Mouse (Mus musculus) brown adipose tissue, adult 24 weeks (tissue): ENCODE results near the gene Dpp4. TPM values are rescaled to one million over a fixed set of nuclear protein-coding genes. Genes with fewer than 3 reads are reported as not detected.

Source experiments
- H3K27ac ChIP-seq: fragments of 200-500 bp; replicated peaks from 2 replicates; pipeline ENCODE4 v1.5.1; 2012; ENCODE audit warnings: low read depth, mild to moderate bottlenecking, low read length
- H3K4me1 ChIP-seq: fragments of 200-500 bp; 2 replicates; pipeline ENCODE4 v1.6.1; 2012; ENCODE audit warnings: low read length, mixed read lengths; ENCODE audit not compliant: control insufficient read depth, insufficient read depth, insufficient read length
- H3K4me3 ChIP-seq: fragments of 200-500 bp; 2 replicates; pipeline ENCODE4 v1.5.1; 2012; ENCODE audit warnings: low read depth, mild to moderate bottlenecking, low read length, moderate library complexity; ENCODE audit not compliant: insufficient read depth
- polyA plus RNA-seq: library from polyadenylated mRNA; stranded (reverse); fragments of >200 nt; gene quantifications from 2 replicates; pipeline ENCODE4 v1.2.4, GENCODE M21; 2012; ENCODE audit not compliant: missing spikeins, insufficient read depth, insufficient read length

Dpp4 gene
- 2.0 and 4.7 TPM in 2 replicates for polyA plus RNA-seq

DNA sequence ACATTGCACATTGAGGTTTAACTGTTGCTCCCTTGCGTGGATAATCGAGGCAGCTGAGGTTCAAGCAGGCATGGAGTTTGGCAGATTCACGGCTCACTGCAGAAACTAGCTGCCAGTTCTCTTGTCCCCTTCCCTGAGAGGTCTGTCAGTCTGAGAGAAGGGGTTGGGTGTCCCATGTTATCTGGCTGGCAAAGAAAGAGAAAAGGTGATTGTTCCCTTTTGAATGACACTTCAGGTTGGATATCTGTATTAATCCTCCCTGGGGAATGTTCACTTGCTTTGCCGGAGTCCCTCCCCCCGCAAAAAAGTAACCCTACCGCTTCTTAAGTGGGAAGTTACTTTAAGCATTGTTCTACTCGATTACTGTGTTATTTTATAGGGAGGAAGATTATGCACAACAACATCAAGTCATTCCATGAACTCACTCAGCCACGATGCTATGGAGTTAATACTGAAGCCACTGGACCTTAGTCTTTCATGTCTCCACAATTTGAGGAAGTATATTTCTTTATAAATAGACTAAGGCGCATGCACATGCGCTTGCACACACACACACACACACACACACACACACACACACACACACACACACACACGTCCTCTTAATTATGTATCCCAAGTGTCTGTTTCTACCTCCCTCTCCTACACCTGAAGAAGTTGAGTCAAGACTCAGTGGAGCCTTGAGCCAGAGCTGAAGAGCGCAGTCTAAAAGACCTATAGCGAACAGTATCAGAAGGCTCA, at the start of gene Dpp4:
TSS of gene Dpp4 (minus strand) at position 151 of the 741 bp plus-strand sequence.
- H3K27ac ChIP-seq: no peak within 1 kb of the TSS
- peak within 1 kb of the TSS; percentile 37 for H3K4me3 ChIP-seq
- peaks cover 3% of the 10 kb centered on the region; the same call in 1 of the 2 replicates for H3K4me1 ChIP-seq

DNA sequence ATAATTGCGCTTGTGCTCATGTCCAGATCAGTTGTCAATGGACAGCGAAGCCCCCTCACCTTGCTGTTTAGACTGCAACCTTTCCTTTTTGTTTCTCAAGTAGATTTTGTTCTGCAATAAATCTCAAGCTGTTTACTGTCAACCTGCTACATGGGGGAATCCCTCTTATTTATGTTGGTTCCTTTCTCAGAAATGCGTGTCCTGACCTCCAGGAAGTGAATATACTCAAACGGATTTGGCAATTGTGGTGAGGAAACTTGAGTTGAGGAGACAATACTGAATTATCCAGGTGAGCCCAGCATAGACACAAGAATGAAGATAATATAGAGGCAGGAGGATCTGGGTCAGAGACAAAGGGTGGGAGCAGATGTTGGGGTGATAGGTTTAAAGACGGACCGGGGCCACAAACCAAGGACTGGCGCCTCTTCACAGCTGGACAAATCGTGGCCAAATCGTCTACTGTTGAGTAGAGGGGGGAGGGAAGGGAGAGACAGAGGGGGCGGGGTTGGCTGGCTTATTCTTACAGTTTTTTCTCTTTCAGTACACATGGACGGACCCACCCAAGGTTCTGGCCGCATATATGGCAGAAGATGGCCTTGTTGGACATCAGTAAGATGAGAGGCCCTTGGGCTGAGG, 48.9 kb upstream of the Dpp4 start:
- Histone ChIP-seq H3K27ac (no peak overlapping the region), H3K4me3 (no peak overlapping the region), H3K4me1 (no peaks in the 10 kb centered on the region; the same call in 1 of the 2 replicates)

DNA sequence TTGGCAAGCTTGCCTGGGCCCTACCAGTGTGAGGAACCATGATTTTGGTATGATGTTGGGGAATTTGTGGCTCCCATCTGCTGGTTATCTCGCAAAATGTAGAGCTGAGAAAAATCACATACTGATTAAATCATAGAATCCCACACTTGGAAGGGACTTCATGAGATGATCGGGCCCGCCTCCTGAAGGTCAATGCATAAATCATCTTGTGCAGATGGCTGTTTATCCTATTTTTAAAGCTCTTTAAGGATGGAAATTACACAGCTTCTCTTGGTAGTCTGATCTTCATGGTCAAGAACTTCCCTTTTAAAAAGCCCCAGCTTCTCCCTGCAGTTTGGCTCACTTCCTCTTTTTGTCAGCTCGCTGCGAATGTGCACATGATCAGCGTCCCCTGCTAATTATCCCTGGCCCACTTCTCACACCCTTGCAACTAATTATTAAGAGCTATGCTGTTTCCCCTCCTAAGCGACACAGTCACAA, 48.2 kb upstream of the Dpp4 start:
- no peak overlapping the region for H3K27ac ChIP-seq
- no peak overlapping the region for H3K4me3 ChIP-seq
- no peaks in the 10 kb centered on the region; the same call in 1 of the 2 replicates for H3K4me1 ChIP-seq

DNA sequence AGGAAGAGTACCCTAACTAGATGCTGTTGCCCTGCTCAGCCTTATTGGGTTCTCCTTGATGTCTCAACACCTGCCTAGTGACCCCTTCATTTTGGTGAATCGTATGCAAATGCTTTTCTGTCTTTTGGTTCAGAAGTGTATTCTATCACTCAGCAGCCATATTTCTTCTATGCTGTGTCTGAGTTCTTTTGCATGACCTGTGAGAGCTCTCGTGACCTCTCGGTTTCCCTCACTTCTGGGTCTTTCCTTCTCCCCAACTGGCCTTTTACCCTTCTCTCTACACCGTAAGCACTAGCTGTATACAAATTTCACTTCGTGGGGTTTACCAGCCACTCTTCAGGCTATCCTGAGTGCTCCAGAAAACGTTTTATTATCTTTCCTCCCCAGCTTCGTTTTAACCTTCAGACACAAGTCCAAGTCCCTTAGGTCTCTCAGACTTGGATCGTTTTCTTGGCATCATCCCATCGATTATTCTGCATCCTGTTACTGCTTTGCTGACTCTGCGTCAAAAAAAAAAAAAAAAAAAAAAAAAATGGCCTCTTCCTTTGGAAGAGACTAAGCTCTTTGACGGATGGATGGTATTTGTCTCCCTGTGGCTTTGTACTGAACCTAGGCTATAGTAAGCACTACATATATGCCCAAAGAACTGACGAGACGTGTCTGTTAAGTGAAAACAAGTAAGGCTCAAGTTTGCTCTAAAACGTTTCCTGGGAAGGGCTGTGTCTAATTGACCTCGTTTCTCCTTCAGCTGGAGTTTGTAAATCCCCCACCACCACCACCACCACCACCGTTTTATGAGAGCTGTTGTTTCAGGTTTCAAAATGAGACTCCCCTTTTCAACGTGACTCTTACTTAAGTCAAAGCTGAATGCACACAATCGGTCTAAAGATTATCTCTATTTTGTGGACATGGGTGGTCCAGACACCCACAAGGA, 47.5 kb upstream of the Dpp4 start:
- Histone ChIP-seq H3K4me1 (no peaks in the 10 kb centered on the region; the same call in 1 of the 2 replicates), H3K27ac (no peak overlapping the region), H3K4me3 (no peak overlapping the region)

DNA sequence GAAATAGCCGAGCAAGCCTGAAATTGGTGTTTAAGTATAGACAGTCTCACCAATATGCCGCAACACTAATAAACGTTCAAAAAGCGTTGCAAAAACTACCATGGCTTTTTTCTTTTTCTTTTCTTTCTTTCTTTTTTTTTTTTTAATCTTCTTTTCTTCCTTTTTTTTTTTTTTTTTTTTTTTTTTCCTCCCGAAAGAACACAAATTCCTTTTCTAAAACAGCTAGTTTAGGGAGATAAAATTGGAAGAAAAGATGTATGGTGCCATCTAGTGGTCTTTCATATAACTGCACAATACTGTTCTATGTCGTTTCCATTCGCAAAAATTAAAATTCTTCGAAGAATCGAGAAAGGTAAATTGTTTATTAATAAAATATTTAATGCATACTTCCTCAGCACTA, 46.0 kb upstream of the Dpp4 start:
- H3K27ac ChIP-seq: no peak overlapping the region
- no peaks in the 10 kb centered on the region; the same call in 1 of the 2 replicates for H3K4me1 ChIP-seq
- H3K4me3 ChIP-seq: no peak overlapping the region

DNA sequence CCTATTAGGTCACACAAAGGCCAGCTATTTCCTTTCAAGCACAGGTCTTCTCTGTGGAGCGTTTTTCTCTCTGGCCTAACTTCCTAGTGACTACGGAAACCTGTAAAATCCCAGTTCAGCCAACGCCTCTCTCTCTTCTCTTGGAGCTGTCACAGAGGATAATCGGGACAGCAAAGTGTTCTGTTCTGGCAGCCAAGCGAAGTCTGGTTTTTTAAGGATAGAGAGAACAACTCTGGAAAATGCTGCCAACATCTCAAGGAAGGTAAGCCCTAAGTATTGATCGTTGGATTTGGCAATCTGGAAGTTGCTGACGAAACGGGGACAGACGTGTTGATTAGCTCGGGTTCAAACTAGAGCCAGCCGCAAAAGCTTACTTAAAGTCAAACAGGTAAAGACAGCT, 43.0 kb upstream of the Dpp4 start:
- Histone ChIP-seq H3K4me1 (no peaks in the 10 kb centered on the region; the same call in 1 of the 2 replicates), H3K4me3 (no peak overlapping the region), H3K27ac (no peak overlapping the region)

DNA sequence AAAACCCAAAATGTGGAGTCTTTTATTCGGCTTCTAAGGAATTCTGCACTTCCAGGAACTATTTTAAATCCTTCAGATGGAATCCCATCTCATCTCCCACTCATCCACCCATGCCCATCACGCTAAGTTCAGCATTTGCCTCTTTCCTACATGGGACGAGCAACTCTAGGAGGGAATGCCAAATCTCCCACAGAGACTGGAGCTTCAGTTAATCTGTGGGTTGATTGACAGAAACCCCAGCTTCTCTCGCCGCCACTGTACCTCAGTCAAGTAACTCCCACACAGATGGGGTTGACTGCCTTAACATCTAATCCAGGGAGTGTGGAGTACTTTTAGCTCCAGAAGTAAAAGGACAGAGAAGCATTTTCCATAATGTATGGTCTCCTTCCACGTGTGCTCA, 42.0 kb upstream of the Dpp4 start:
- H3K4me3 ChIP-seq: no peak overlapping the region
- H3K4me1 ChIP-seq: no peaks in the 10 kb centered on the region
- H3K27ac ChIP-seq: no peak overlapping the region

DNA sequence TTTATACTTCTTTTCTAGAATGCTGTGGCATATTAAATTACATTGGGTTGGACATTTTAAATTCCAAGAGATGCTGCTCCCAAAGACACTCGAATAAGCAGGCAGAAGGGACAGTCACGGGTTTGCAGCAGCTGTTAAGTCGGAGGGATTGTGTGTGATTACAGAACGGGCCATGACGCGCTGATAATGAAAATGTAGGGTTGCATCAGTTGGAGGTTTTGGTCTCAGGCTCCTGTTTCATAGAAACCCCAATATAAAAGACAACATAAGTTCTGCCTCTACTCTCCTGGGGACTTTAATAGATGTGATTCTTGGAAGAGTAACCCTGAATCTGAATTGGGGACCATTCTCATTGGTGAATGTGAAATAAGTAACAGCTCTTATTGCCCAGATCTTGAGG, 38.3 kb upstream of the Dpp4 start:
- Histone ChIP-seq H3K4me3 (no peak overlapping the region), H3K27ac (no peak overlapping the region), H3K4me1 (no peaks in the 10 kb centered on the region)

DNA sequence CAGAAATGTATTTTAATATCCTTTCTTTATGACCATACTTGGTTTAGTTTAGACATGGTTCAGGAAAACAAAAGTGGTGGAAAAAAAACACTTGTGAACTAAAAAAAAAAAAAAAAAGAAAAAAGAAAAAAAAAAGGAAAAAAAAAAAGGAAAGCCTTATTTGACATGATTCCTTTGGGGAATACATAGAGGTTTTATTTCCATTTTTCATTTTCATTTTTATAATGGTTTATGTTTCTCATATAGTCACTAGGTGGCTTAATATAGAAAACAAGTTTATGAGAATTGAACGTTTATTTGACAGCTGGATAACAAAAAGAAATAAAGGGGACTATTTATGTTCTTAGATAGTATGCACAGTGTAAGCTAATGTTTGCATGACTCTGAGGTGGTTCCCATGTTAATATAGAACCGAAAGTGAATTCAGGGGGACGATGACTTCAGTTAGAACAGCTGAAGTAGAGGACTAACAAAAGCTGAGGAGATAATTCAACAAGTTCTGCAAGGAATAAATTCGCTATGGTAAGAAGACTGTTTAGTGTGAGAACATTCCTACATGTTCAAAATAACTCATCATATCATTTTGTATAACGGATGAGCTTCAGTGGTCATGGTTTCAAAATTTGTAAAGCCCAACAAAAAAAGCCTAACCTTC, 37.8 kb upstream of the Dpp4 start:
- Histone ChIP-seq H3K27ac (no peak overlapping the region), H3K4me3 (no peak overlapping the region), H3K4me1 (no peaks in the 10 kb centered on the region)

DNA sequence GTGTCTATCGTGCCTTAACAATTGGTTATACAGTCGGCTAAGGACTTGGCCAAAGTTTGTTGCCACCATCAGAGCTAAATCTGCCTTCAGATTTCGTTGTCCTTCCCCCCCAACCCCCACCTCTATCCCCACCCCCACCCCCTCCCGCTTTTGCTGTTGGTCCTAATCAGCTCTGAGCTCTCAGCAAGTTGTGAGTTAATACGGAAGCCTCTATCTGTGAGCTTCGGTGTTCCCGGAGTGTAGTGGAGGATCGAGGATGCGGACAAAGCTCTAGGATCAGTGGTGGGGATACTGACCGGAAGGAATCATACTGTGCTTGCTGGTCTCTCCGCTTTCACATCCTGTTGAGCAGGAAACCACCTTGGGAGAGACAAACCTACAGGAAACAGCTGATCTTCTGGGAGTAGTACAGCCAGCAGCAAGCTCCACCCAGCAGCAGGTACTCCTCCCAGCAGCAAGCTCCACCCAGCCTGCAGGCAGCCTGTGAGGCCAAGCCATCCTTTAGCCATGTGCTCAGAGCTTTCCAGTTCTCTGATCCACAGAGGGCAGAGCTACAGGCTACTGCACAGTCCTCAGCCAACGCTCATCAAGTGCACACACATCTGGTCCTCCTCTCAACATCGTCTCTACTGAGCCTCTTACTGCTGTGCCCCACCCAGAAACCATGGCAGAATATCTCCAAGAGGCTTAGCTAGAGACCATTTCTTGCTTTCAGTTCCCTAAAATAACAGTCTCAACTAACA, 28.9 kb upstream of the Dpp4 start:
- peak overlapping the region; percentile 23; the same call in 1 of the 2 replicates for H3K4me3 ChIP-seq
- peaks cover 4% of the 10 kb centered on the region; the same call in 1 of the 2 replicates for H3K4me1 ChIP-seq
- no peak overlapping the region for H3K27ac ChIP-seq

DNA sequence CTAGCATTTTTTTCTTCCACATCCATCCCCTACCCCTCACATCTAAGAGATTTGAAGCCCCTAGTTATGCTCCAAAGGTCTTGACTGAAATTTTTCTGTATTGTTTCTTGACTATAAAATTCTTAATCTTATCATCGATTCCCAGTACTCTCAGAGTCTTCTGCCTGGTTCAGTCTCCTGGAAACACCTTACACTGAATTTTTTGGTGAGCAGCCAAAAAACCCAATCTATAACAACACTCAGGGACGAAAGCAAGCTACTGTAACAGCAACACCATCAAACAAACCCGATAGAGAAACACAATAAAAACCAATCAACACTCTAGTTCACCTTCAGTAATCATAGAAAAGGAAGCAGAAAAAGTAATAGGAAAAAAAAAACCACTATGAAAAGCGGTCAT, 28.1 kb upstream of the Dpp4 start:
- H3K4me3 ChIP-seq: no peak overlapping the region
- no peak overlapping the region for H3K27ac ChIP-seq
- peaks cover 4% of the 10 kb centered on the region; the same call in 1 of the 2 replicates for H3K4me1 ChIP-seq

DNA sequence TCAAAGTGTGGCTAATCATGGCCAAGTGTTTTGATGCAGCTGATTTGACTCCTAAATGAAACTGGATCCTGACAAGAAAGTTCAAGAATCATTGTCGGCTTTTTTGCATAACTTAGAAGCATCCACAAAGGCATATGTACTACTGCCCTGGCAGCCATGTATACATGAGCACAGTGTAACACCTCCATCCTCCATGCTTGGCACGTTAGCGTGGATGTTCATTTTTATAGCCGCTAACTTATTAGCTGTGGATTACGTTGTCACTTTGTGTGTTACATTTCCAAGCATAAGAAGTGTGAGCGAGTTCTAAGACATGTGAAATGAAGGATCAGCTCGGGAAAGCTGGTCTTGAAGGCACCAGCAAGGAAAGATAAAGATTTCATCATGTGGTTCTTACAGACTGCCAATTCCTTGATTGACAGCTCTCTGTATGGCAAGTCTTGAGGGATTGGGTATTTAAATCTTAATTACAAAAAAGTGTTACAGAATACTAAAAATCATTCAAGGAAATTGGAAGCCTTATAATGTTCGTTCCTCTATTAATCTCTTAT, 19.3 kb upstream of the Dpp4 start:
- Histone ChIP-seq H3K4me3 (no peak overlapping the region), H3K27ac (no peak overlapping the region), H3K4me1 (no peaks in the 10 kb centered on the region)

DNA sequence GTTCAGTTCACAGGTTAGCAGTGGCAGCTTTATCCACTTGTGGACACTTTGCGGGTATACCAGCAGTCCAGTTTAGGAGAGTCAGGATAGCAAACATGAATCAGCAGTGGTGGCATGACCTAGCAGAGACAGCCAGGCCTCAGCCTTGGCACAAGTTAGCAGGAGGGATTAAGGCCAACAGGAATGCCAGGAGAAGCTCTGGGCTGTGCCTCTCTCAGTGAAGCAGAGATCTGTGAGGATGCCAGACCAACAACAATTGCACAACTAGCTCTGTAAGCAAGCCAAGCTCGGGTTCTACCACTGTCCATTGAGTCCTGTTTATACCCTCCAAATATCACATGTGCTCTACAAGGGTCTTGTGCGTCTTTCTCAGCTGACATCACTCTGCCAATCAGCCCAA, 13.9 kb upstream of the Dpp4 start:
- H3K4me1 ChIP-seq: no peaks in the 10 kb centered on the region
- no peak overlapping the region for H3K4me3 ChIP-seq

DNA sequence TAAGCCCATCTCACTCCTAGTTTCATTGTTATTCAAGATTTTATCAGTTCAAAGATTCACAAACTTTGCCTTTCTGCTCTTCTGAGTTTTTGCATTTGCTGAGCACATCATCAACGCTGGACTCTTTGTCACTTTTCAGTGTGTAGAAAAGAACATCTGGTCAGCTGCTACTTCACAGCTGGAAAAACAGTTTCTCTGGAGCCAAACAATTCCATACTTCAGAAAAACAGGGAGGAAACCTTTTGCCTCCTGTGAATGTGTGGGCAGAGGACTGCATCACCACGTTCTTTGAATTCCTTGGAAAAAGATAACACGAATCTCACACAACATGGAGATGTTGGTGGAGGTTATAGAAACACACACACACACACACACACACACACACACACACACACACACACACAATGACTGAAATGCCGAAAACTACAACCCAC, 11.3 kb upstream of the Dpp4 start:
- Histone ChIP-seq H3K4me1 (no peaks in the 10 kb centered on the region), H3K27ac (no peak overlapping the region; the same call in 1 of the 2 replicates)

More for the DNA sequence above, 13.9 kb upstream of the Dpp4 start:
- H3K27ac ChIP-seq: no peak overlapping the region

More for the DNA sequence above, 11.3 kb upstream of the Dpp4 start:
- no peak overlapping the region for H3K4me3 ChIP-seq
